Mouse (Mus musculus) heart, adult 2 months (tissue): ENCODE measurements around the gene Hsd11b2. TPM values are rescaled to one million over a fixed set of nuclear protein-coding genes. Genes with fewer than 3 reads are reported as not detected.

Source experiments
- DNase-seq, 2 experiments: peaks; one replicate each; pipeline ENCODE4 v3.0.0; 2021
- H3K27ac ChIP-seq: fragments of 200-600 bp; 2 replicates; pipeline ENCODE4 v1.8.1; 2022
- H3K27me3 ChIP-seq: fragments of 200-500 bp; 2 replicates; pipeline ENCODE4 v1.6.1; 2012; ENCODE audit warnings: mild to moderate bottlenecking, low read length, inconsistent platforms, mixed read lengths; ENCODE audit not compliant: control insufficient read depth, insufficient read depth
- H3K36me3 ChIP-seq: fragments of 200-500 bp; 2 replicates; pipeline ENCODE4 v1.6.1; 2012; ENCODE audit warnings: low read length, inconsistent platforms; ENCODE audit not compliant: control insufficient read depth, insufficient read depth
- H3K4me1 ChIP-seq: fragments of 200-500 bp; 2 replicates; pipeline ENCODE4 v1.6.1; 2011; ENCODE audit warnings: low read length; ENCODE audit not compliant: control insufficient read depth, insufficient read depth
- H3K4me3 ChIP-seq: fragments of 200-600 bp; 2 replicates; pipeline ENCODE4 v1.8.1; 2022
- H3K79me2 ChIP-seq: fragments of 200-500 bp; replicated peaks from 2 replicates; pipeline ENCODE4 v1.6.1; 2012; ENCODE audit warnings: mild to moderate bottlenecking, inconsistent platforms, low read length, moderate library complexity, mixed read lengths; ENCODE audit not compliant: control insufficient read depth, insufficient read depth
- H3K9ac ChIP-seq: fragments of 200-500 bp; 2 replicates; pipeline ENCODE4 v1.6.1; 2012; ENCODE audit warnings: low read depth, mild to moderate bottlenecking, control low read depth, inconsistent platforms, low read length, mixed read lengths
- CTCF ChIP-seq: fragments of 200-600 bp; IDR thresholded peaks from 2 replicates; pipeline ENCODE4 v1.8.1; 2022; ENCODE audit warnings: antibody characterized with exemption, mild to moderate bottlenecking, moderate library complexity
- EP300 ChIP-seq: fragments of 200-500 bp; IDR thresholded peaks from 2 replicates; pipeline ENCODE4 v1.6.1; 2011; ENCODE audit warnings: low read depth, low read length, control low read depth; ENCODE audit not compliant: insufficient read depth
- POLR2A ChIP-seq: fragments of 200-500 bp; IDR thresholded peaks from 2 replicates; pipeline ENCODE4 v1.6.1; 2011; ENCODE audit warnings: mild to moderate bottlenecking, low read depth, low read length, control low read depth; ENCODE audit not compliant: insufficient read depth
- WGBS: fragments of 180-500 bp; shearing (Covaris S2); methylation state at CpG from one replicate; pipeline ENCODE4 v1.1.7; 2018; 5-methylcytosine and 5-hydroxymethylcytosine counted together
- intact Hi-C: fragments of 180-260 bp; cut with DNase I; formaldehyde crosslinking; loops from one replicate; pipeline ENCODE4 v1.15.1; 2025
- polyA plus RNA-seq: library from polyadenylated mRNA; depleted of rRNA; stranded (reverse); fragments of >200 nt; gene quantifications from 2 replicates; pipeline ENCODE4 v1.2.3, GENCODE M21; 2012
- total RNA-seq, 2 experiments: library from RNA; stranded (reverse); gene quantifications; 2 replicates each; pipeline ENCODE4 v1.2.3; 2021

The Hsd11b2 gene
- total and polyA plus RNA-seq, 3 experiments, result 0.08 to 0.23 TPM; not detected in 1

- 22% methylated on average over 12 of the region's 12 CpGs for WGBS
- Histone ChIP-seq H3K27ac (no peak overlapping the region), H3K9ac (no peak overlapping the region), H3K79me2 (no peaks in the 10 kb centered on the region), H3K27me3 (no peaks in the 10 kb centered on the region), H3K4me3 (no peak overlapping the region), H3K4me1 (peaks cover 7% of the 10 kb centered on the region), H3K36me3 (no peaks in the 10 kb centered on the region)
- TF ChIP-seq POLR2A (no peak), CTCF (peak; percentile 82), EP300 (peak; percentile 75; the same call in 1 of the 2 replicates)
- DNase-seq, result peak; percentile 71 to 77
- intact Hi-C loops, result loop anchor here (1.0 to 2.0 kb wide), 2 partner anchors 17 to 38 kb away; no protein-coding TSS in a partner anchor
Observed at GRCm38 (mm10) chr8:105516018-105516645, 2.4 kb upstream of the Hsd11b2 start.

DNA sequence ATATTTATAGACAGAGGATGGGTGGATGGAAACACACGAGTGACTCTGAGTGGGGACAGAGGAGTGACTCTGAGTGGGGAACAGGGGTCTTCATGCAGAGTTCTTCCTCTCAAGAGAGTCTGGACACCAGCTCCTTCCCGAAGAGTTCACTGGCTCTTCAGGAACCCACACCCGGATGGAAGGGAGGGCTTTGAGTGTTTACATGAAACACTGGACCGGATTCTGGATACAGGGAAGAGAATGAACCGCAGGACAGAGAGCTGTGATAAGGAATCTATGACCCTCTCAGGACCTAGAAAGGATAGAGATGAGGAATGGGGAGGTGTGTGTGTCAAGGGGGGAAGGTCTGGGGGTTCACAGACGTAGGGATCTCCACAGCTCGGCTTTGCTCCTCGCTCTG is 1.2 kb upstream of the Hsd11b2 start:
- DNase-seq, result no peak
- Histone ChIP-seq H3K79me2 (no peaks in the 10 kb centered on the region), H3K9ac (no peak overlapping the region), H3K4me1 (peaks cover 7% of the 10 kb centered on the region), H3K36me3 (no peaks in the 10 kb centered on the region), H3K4me3 (no peak overlapping the region), H3K27ac (no peak overlapping the region), H3K27me3 (no peaks in the 10 kb centered on the region)
- 32% methylated on average over 8 of the region's 8 CpGs for WGBS
- intact Hi-C loops, result loop anchor here (2.0 kb wide), 1 partner anchor 15 kb away; no protein-coding TSS in a partner anchor
- TF ChIP-seq POLR2A, result no peak
- TF ChIP-seq EP300, result no peak
- TF ChIP-seq CTCF, result no peak

DNA sequence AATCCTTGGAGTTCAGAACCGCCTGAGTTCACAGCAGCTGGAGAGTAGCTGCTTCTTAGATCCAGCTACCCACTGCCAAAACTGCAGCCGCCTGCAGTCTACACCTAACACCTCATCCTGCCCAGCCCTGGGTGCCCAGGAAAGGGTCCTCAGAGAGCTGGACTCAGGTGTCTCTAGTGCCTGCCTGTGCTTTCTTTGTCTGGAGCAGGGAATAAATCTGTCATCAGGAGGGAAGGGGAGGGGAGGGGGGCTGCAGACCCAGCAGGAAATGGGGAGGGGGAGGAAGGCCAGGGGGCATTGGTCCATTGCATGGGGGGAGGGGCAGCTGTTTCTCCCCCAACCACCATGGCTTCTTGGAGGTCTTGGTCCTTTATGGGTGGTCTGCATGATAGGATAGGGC is 1.0 kb downstream of the Hsd11b2 start:
- intact Hi-C loops, result no loop called here

DNA sequence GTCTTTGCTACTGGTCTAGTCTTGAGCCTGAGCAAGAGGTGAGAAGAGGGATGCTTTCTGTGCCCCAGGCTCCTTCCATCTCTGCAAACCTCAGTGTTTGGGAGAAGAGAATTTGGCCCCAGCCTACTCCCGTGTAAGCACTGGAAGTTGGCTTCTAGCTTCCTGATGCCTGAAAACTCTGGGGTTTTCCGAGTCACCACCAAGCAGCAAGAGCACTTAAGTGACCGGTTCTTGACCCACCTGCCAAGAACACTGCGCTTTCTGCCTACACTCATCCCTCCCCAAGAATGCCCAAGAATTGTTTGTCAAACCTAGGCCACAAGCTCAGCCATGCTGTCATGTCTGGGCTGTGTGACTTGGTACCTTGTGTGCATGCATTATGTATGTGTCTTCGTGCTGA is 2.0 kb downstream of the Hsd11b2 start:
- Histone ChIP-seq H3K27ac (no peak overlapping the region), H3K4me3 (no peak overlapping the region), H3K79me2 (no peaks in the 10 kb centered on the region), H3K4me1 (peaks cover 7% of the 10 kb centered on the region), H3K36me3 (no peaks in the 10 kb centered on the region), H3K27me3 (no peaks in the 10 kb centered on the region), H3K9ac (no peak overlapping the region)
- WGBS, result 74% methylated on average over 5 of the region's 5 CpGs
- intact Hi-C loops, result no loop called here
- TF ChIP-seq CTCF (no peak), EP300 (no peak), POLR2A (no peak)
- DNase-seq, result no peak

More for the DNA sequence above, 1.0 kb downstream of the Hsd11b2 start:
- Histone ChIP-seq H3K27me3 (no peaks in the 10 kb centered on the region), H3K79me2 (no peaks in the 10 kb centered on the region), H3K4me3 (no peak overlapping the region), H3K4me1 (peaks cover 7% of the 10 kb centered on the region), H3K27ac (no peak overlapping the region), H3K36me3 (no peaks in the 10 kb centered on the region), H3K9ac (no peak overlapping the region)
- TF ChIP-seq EP300 (no peak), CTCF (no peak), POLR2A (no peak)
- no peak for DNase-seq
- WGBS, result 16% methylated on average over 2 of the region's 2 CpGs

GRCm38 (mm10) chr8:105521061-105521460 is 2.5 kb downstream of the Hsd11b2 start:
- DNase-seq, result no peak
- Histone ChIP-seq H3K36me3 (no peaks in the 10 kb centered on the region), H3K27ac (no peak overlapping the region), H3K79me2 (no peaks in the 10 kb centered on the region), H3K9ac (no peak overlapping the region), H3K27me3 (no peaks in the 10 kb centered on the region), H3K4me1 (peaks cover 7% of the 10 kb centered on the region), H3K4me3 (no peak overlapping the region)
- TF ChIP-seq EP300, result no peak
- intact Hi-C loops, result no loop called here
- 47% methylated on average over 3 of the region's 3 CpGs for WGBS

DNA sequence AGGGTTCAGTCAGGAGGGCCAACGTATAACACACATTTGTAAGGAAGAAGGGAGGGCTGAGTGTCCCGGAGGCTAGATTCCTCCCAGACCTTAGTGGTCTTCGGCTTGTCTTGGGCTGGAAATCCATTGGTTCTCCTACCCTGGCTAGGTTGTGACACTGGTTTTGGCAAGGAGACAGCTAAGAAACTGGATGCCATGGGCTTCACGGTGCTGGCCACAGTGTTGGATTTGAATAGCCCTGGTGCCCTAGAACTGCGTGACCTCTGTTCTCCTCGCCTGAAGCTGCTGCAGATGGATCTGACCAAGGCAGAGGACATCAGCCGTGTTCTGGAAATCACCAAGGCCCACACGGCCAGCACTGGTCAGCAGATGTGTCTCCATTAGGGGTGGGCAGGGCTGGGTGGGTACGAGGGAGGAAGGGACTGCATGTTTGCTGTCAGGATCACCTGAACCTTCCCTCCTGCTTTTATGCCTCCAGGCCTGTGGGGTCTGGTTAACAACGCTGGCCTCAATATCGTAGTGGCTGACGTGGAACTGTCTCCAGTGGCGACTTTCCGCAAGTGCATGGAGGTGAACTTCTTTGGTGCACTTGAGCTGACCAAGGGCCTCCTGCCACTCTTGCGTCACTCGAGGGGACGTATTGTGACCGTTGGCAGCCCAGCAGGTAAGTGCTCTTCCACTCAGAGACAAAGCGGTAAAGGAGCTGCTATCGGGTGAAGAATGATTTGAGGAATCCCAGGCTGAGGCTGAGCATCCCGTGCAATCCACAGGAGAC is 3.6 kb downstream of the Hsd11b2 start:
- no peak overlapping the region for H3K4me3 ChIP-seq
- H3K27me3 ChIP-seq, result no peaks in the 10 kb centered on the region
- no peaks in the 10 kb centered on the region for H3K79me2 ChIP-seq
- WGBS, result 86% methylated on average over 21 of the region's 21 CpGs
- H3K4me1 ChIP-seq, result peaks cover 6% of the 10 kb centered on the region
- no peaks in the 10 kb centered on the region for H3K36me3 ChIP-seq
- TF ChIP-seq EP300 (no peak), POLR2A (no peak), CTCF (no peak)
- no peak overlapping the region for H3K27ac ChIP-seq
- intact Hi-C loops, result no loop called here
- no peak overlapping the region for H3K9ac ChIP-seq
- no peak for DNase-seq
